Mouse (Mus musculus) liver, adult 2 months (tissue): ENCODE data around the gene Gm45062.

Source experiments
- CTCF ChIP-seq: fragments of 200-500 bp; IDR thresholded peaks from 2 replicates; pipeline ENCODE4 v1.5.1; 2011; ENCODE audit warnings: low read depth, low read length, control low read depth
- POLR2A ChIP-seq: fragments of 200-500 bp; IDR thresholded peaks from 2 replicates; pipeline ENCODE4 v1.6.1; 2011; ENCODE audit warnings: low read length, control low read depth; ENCODE audit not compliant: insufficient read depth; ENCODE audit errors: extremely low read depth

- TF ChIP-seq CTCF: no peak
- no peak for TF ChIP-seq POLR2A
Measured at GRCm38 (mm10) chr6:8509961-8510863, 251.0 kb downstream of the Gm45062 start.
